Mouse (Mus musculus) liver, embryonic 13.5 days (tissue): ENCODE measurements around the gene Fbn1. TPM values are rescaled to one million over a fixed set of nuclear protein-coding genes. Genes with fewer than 3 reads are reported as not detected.
"Not testable (repeated sequence)": the region's sequence is repeated elsewhere in the genome, so short reads cannot be mapped to it uniquely, and the experiment has no call there.

Experiments used
- ATAC-seq: fragments of 200-750 bp; cut with Nextera tagmentation; 2 replicates; pipeline ENCODE4 v1.8.0; 2017; ENCODE audit warnings: low read depth, mild to moderate bottlenecking, moderate number of reproducible peaks, moderate library complexity
- DNase-seq: peaks from one replicate; pipeline ENCODE4 v3.0.0; 2022
- H3K27ac ChIP-seq: fragments of 300-500 bp; sonication (generic); 2 replicates; pipeline ENCODE4 v1.5.1; 2015; ENCODE audit warnings: moderate library complexity, mild to moderate bottlenecking, inconsistent platforms
- H3K27me3 ChIP-seq: fragments of 300-500 bp; sonication (generic); 2 replicates; pipeline ENCODE4 v1.6.1; 2015; ENCODE audit warnings: mild to moderate bottlenecking, inconsistent platforms
- H3K36me3 ChIP-seq: fragments of 300-500 bp; sonication (generic); 2 replicates; pipeline ENCODE4 v1.6.1; 2015; ENCODE audit warnings: mild to moderate bottlenecking, inconsistent platforms
- H3K4me1 ChIP-seq: fragments of 300-500 bp; sonication (generic); replicated peaks from 2 replicates; pipeline ENCODE4 v1.6.1; 2015; ENCODE audit warnings: inconsistent platforms
- H3K4me2 ChIP-seq: fragments of 300-500 bp; sonication (generic); 2 replicates; pipeline ENCODE4 v1.6.1; 2015; ENCODE audit warnings: inconsistent platforms, mild to moderate bottlenecking, moderate library complexity
- H3K4me3 ChIP-seq: fragments of 300-500 bp; sonication (generic); replicated peaks from 2 replicates; pipeline ENCODE4 v1.5.1; 2015; ENCODE audit warnings: mild to moderate bottlenecking, inconsistent platforms
- H3K9ac ChIP-seq: fragments of 300-500 bp; sonication (generic); 2 replicates; pipeline ENCODE4 v1.6.1; 2015; ENCODE audit warnings: mild to moderate bottlenecking, inconsistent platforms
- H3K9me3 ChIP-seq: fragments of 300-500 bp; sonication (generic); replicated peaks from 2 replicates; pipeline ENCODE4 v1.6.1; 2016; ENCODE audit warnings: inconsistent platforms
- WGBS: fragments of 180-500 bp; shearing (Covaris S2); methylation state at CpG from one replicate; pipeline ENCODE4 v1.1.7; 2015; ENCODE audit not compliant: insufficient replicate concordance; 5-methylcytosine and 5-hydroxymethylcytosine counted together
- polyA plus RNA-seq: library from polyadenylated mRNA; unstranded; fragments of >200 nt; fragmentation: Nextera tagmentation; extraction: Ambion mirVana; gene quantifications from 2 replicates; pipeline ENCODE4 v1.2.1, GENCODE M21; 2015

Fbn1 gene
- polyA plus RNA-seq, 1 experiment from 2014 or later: 1.2 TPM

- DNase-seq (no peak), ATAC-seq (no peak)
- Histone ChIP-seq H3K4me1 (no peaks in the 10 kb centered on the region), H3K27ac (no peak overlapping the region), H3K36me3 (no peaks in the 10 kb centered on the region), H3K9ac (no peak overlapping the region), H3K4me2 (no peak overlapping the region), H3K27me3 (no peaks in the 10 kb centered on the region), H3K9me3 (no peaks in the 10 kb centered on the region), H3K4me3 (no peak overlapping the region)
- WGBS: 58% methylated on average over 9 of the region's 9 CpGs
Observed at GRCm38 (mm10) chr2:125301877-125302624, 205.7 kb downstream of the Fbn1 start.

DNA sequence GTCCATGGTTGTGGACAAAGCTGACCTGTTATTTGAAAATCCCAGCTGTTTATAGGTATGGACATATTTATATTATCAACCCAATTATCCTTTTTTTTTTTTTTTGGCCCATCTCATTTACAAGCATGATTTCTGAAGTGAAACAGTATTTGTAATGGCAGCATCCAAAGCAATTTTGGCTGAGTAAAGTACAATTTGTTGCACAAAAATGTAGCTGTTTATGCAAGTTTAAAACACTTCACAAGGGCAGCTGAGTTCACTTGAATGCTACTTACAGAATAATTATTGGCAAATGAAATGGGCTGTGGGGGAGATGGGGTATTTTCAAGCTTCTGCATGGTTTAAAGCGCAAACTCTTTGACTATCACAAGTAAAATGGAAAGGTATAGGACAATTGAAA, 209.0 kb downstream of the Fbn1 start:
- H3K9me3 ChIP-seq: no peaks in the 10 kb centered on the region
- no peak overlapping the region for H3K27ac ChIP-seq
- 86% methylated on average over 1 of the region's 1 CpGs for WGBS
- H3K4me3 ChIP-seq: no peak overlapping the region
- no peaks in the 10 kb centered on the region for H3K36me3 ChIP-seq
- no peak overlapping the region for H3K9ac ChIP-seq
- ATAC-seq (no peak), DNase-seq (no peak)
- no peak overlapping the region for H3K4me2 ChIP-seq
- no peaks in the 10 kb centered on the region for H3K4me1 ChIP-seq
- no peaks in the 10 kb centered on the region for H3K27me3 ChIP-seq

GRCm38 (mm10) chr2:125295526-125295925, 212.3 kb downstream of the Fbn1 start:
- no peak for ATAC-seq
- Histone ChIP-seq H3K4me1 (no peaks in the 10 kb centered on the region), H3K4me2 (no peak overlapping the region), H3K36me3 (no peaks in the 10 kb centered on the region), H3K4me3 (no peak overlapping the region), H3K27ac (no peak overlapping the region), H3K9me3 (no peaks in the 10 kb centered on the region), H3K27me3 (no peaks in the 10 kb centered on the region), H3K9ac (no peak overlapping the region)
- no peak for DNase-seq
- 75% methylated on average over 3 of the region's 3 CpGs for WGBS

GRCm38 (mm10) chr2:125293969-125294491, 213.8 kb downstream of the Fbn1 start:
- no peaks in the 10 kb centered on the region for H3K36me3 ChIP-seq
- no peak overlapping the region for H3K27ac ChIP-seq
- 70% methylated on average over 5 of the region's 5 CpGs for WGBS
- H3K4me2 ChIP-seq: no peak overlapping the region
- no peaks in the 10 kb centered on the region for H3K9me3 ChIP-seq
- H3K4me1 ChIP-seq: no peaks in the 10 kb centered on the region
- no peak overlapping the region for H3K4me3 ChIP-seq
- no peaks in the 10 kb centered on the region for H3K27me3 ChIP-seq
- ATAC-seq: no peak
- H3K9ac ChIP-seq: no peak overlapping the region
- no peak for DNase-seq

DNA sequence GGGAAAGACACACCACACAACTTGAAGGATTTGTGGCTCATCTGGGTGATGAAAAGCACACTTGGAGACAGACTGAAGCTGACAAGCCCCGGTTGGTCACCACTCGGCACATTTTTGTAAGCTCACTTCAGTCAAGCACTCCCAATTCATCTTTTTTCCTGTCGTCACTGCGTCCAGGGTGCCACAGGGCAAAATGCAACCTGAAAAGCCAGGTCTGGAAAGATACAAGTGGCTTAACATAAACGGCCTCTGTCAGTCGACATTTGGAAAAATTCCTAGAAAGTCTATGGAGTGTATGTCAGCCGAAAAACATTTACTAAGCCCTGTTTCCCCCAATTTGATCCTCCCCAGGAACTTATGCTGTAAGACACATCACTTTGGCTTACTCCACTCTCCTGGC, 215.2 kb downstream of the Fbn1 start:
- no peak overlapping the region for H3K4me3 ChIP-seq
- no peak overlapping the region for H3K4me2 ChIP-seq
- H3K4me1 ChIP-seq: no peaks in the 10 kb centered on the region
- no peaks in the 10 kb centered on the region for H3K36me3 ChIP-seq
- ATAC-seq (no peak), DNase-seq (no peak)
- 66% methylated on average over 7 of the region's 7 CpGs for WGBS
- H3K9me3 ChIP-seq: no peaks in the 10 kb centered on the region
- H3K27me3 ChIP-seq: no peaks in the 10 kb centered on the region
- H3K9ac ChIP-seq: no peak overlapping the region
- no peak overlapping the region for H3K27ac ChIP-seq

DNA sequence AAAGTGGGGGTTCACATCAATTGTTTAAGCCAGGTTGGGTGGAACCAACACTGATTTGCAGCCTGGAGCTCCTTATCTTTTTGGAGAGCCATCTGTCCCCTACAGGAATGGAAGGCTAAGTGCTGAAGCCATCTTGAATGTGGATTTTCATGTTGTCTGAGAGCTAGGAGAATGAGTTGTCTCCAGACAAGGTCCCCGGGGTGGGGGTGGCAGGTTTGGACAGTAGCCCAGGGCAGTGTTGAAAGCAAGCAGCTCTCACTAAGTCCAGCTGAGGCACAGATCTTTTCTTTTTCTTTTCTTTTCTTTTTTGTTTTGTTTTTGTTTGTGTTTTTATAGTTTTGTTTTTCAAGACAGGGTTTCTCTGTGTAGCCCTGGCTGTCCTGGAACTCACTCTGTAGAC, 216.7 kb downstream of the Fbn1 start:
- Histone ChIP-seq H3K9me3 (no peaks in the 10 kb centered on the region), H3K4me2 (no peak overlapping the region), H3K36me3 (no peaks in the 10 kb centered on the region), H3K27ac (no peak overlapping the region), H3K9ac (no peak overlapping the region), H3K4me1 (no peaks in the 10 kb centered on the region), H3K4me3 (no peak overlapping the region), H3K27me3 (no peaks in the 10 kb centered on the region)
- 61% methylated on average over 1 of the region's 1 CpGs for WGBS
- DNase-seq (no peak), ATAC-seq (no peak)

DNA sequence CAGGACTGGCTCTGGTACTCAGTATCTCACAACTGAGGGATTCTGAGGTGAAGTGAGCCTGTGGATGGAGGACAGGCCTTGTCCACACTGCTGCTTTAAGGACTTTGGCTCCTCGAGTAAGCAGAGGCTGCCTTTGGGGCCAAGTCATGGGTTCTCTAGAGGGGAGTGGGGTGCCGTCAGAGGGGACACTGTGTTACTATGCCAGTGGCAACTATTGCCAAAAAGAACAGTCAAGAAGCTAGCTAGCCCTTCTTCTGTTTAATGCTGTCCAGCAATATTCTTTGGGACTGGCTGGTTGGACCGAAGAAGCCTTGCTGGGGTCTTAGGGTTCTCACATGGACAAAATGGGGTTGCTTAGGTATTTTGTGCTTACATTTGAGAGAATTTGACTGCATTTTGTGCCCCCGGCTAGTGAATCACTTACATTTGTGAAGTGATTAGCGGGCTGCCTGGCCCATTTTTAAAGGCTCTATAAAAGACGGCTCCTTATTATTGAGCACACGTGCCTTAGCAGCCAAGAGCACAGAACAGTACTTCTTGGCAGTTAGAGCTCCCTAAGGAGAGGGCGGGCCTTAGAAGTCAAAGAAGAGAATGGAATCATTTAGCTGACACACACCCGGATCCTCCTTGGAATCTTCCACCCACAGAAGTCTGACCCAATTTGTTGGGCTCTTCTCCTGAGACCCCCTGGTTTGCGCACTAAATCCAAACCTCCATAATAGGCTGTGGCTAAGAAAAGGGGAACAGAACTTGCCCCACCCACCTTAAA, 217.4 kb downstream of the Fbn1 start:
- Histone ChIP-seq H3K27me3 (no peaks in the 10 kb centered on the region), H3K9me3 (no peaks in the 10 kb centered on the region), H3K36me3 (no peaks in the 10 kb centered on the region), H3K9ac (no peak overlapping the region), H3K27ac (no peak overlapping the region), H3K4me3 (no peak overlapping the region), H3K4me2 (no peak overlapping the region), H3K4me1 (no peaks in the 10 kb centered on the region)
- ATAC-seq (no peak), DNase-seq (no peak)
- 68% methylated on average over 10 of the region's 10 CpGs for WGBS

DNA sequence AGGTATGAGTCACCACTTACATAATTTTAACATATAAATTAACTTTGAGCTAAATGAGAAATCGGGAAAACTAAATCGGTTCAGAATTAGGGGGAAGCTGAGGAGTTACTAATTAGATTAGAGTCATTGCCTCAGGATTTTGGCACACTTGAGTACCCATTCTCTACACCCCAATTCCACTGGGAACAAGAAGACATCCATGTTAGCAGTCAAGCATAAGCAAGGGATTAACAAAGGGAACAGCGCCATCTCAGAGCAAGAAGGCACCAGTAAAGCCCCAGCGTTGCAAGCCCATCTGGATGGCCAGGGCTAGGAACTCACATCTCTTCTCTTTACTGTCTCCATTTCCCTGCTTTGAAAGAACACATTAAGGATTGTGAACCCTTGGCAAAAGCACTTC, 222.0 kb downstream of the Fbn1 start:
- WGBS: 65% methylated on average over 4 of the region's 4 CpGs
- Histone ChIP-seq H3K36me3 (no peaks in the 10 kb centered on the region), H3K9me3 (no peaks in the 10 kb centered on the region), H3K9ac (no peak overlapping the region), H3K27me3 (no peaks in the 10 kb centered on the region), H3K4me1 (no peaks in the 10 kb centered on the region), H3K4me2 (no peak overlapping the region), H3K4me3 (no peak overlapping the region), H3K27ac (no peak overlapping the region)
- ATAC-seq: no peak
- DNase-seq: no peak

DNA sequence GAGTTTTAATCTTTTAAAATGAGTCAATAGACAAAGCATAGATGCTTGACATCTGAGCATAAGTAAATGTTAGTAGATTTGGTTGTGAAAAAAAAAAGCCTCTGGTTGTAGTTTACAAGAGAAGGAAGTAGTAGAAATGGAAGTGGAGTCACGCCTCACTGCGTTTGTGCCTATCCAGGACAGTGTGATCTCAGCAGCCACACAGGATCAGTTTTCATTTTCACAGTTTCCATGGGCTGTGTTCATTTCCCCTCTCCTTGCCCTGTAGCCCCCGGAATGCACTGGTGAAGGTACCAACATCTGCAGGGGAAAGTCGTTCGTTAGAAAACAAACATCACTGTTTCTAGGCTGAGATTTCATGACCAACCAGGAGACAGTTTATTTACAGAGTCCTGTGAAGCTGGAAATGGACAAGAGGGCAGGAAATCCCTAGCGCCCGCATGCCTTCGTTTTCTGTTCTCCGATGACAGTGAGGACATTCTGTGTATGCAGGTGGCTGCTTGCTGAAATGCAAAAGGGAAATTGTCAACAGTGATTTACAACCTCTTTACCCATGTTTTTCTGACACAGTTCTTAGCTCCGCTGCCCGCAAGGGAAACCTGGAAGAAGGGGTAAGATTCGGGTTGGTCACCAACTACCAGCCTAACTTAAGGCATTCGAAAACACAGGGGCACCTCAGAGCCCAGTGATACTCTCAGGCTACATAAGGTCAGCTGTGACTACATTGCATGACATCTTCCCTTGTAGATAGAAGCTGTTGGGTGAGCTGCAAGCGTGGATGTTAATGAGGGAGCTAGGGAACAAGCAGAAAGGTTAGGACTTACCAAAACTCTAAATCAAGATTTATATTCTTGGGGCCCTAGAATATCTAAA, 225.2 kb downstream of the Fbn1 start:
- Histone ChIP-seq H3K9me3 (no peaks in the 10 kb centered on the region), H3K36me3 (no peaks in the 10 kb centered on the region), H3K4me3 (no peak overlapping the region), H3K4me1 (no peaks in the 10 kb centered on the region), H3K27ac (no peak overlapping the region), H3K9ac (no peak overlapping the region), H3K4me2 (no peak overlapping the region), H3K27me3 (no peaks in the 10 kb centered on the region)
- WGBS: 36% methylated on average over 14 of the region's 14 CpGs
- DNase-seq: no peak
- no peak for ATAC-seq

GRCm38 (mm10) chr2:125279995-125280394, 227.8 kb downstream of the Fbn1 start:
- not testable (repeated sequence) for H3K9me3 ChIP-seq, ATAC-seq
- WGBS: 75% methylated on average over 9 of the region's 9 CpGs

GRCm38 (mm10) chr2:125278474-125278873, 229.3 kb downstream of the Fbn1 start:
- Histone ChIP-seq H3K27ac (no peak overlapping the region), H3K4me2 (no peak overlapping the region), H3K4me1 (no peaks in the 10 kb centered on the region), H3K9me3 (no peaks in the 10 kb centered on the region), H3K27me3 (no peaks in the 10 kb centered on the region), H3K36me3 (no peaks in the 10 kb centered on the region), H3K9ac (no peak overlapping the region), H3K4me3 (no peak overlapping the region)
- DNase-seq (no peak), ATAC-seq (no peak)
- WGBS: 25% methylated on average over 7 of the region's 7 CpGs

More at GRCm38 (mm10) chr2:125279995-125280394, 227.8 kb downstream of the Fbn1 start:
- not testable (repeated sequence) for H3K4me3 ChIP-seq, H3K4me1 ChIP-seq, H3K9ac ChIP-seq, H3K4me2 ChIP-seq, H3K27ac ChIP-seq, DNase-seq, H3K36me3 ChIP-seq, H3K27me3 ChIP-seq
